Mouse (Mus musculus) kidney, postnatal 10 days (tissue): ENCODE results near the gene Ppm1l.
A peak's percentile ranks its signal among the peaks of the same experiment; 100 is the strongest.

Source experiments
- DNase-seq: peaks from one replicate; pipeline ENCODE4 v3.0.0; 2021; ENCODE audit warnings: mixed read lengths

Gene Ppm1l

GRCm38 (mm10) chr3:69502009-69502408, 185.3 kb downstream of the Ppm1l start:
- DNase-seq = peak; percentile 19

- DNase-seq = no peak
These were observed 185.9 kb downstream of the Ppm1l start for GRCm38 (mm10) chr3:69502527-69502926.

GRCm38 (mm10) chr3:69505090-69505489, 188.4 kb downstream of the Ppm1l start:
- DNase-seq = no peak

GRCm38 (mm10) chr3:69506352-69506751, 189.7 kb downstream of the Ppm1l start:
- no peak for DNase-seq

GRCm38 (mm10) chr3:69509411-69509952, 192.8 kb downstream of the Ppm1l start:
- DNase-seq = no peak

GRCm38 (mm10) chr3:69511881-69512280, 195.2 kb downstream of the Ppm1l start:
- DNase-seq = no peak

GRCm38 (mm10) chr3:69512402-69512801, 195.7 kb downstream of the Ppm1l start:
- no peak for DNase-seq

- DNase-seq = no peak
These were observed 199.2 kb downstream of the Ppm1l start for GRCm38 (mm10) chr3:69515730-69516350.

GRCm38 (mm10) chr3:69519188-69519587, 202.5 kb downstream of the Ppm1l start:
- DNase-seq = no peak

GRCm38 (mm10) chr3:69519789-69520558, 203.3 kb downstream of the Ppm1l start:
- DNase-seq = no peak

GRCm38 (mm10) chr3:69522270-69522669, 205.6 kb downstream of the Ppm1l start:
- DNase-seq = no peak

GRCm38 (mm10) chr3:69524356-69525071, 207.9 kb downstream of the Ppm1l start:
- DNase-seq = no peak

GRCm38 (mm10) chr3:69525072-69525529, 208.4 kb downstream of the Ppm1l start:
- DNase-seq = peak; percentile 31

GRCm38 (mm10) chr3:69527384-69527783, 210.7 kb downstream of the Ppm1l start:
- no peak for DNase-seq

GRCm38 (mm10) chr3:69529576-69529975, 212.9 kb downstream of the Ppm1l start:
- no peak for DNase-seq

GRCm38 (mm10) chr3:69531511-69531910, 214.8 kb downstream of the Ppm1l start:
- DNase-seq = no peak

- DNase-seq = no peak
These were observed 216.0 kb downstream of the Ppm1l start for GRCm38 (mm10) chr3:69532687-69533086.

- DNase-seq = no peak
These were observed 218.8 kb downstream of the Ppm1l start for GRCm38 (mm10) chr3:69535486-69535885.

- no peak for DNase-seq
These were observed 219.4 kb downstream of the Ppm1l start for GRCm38 (mm10) chr3:69535941-69536647.

- no peak for DNase-seq
These were observed 226.3 kb downstream of the Ppm1l start for GRCm38 (mm10) chr3:69542962-69543361.

- DNase-seq = no peak
These were observed 227.1 kb downstream of the Ppm1l start for GRCm38 (mm10) chr3:69543730-69544129.

GRCm38 (mm10) chr3:69545017-69545416, 228.4 kb downstream of the Ppm1l start:
- DNase-seq = no peak
